Mouse (Mus musculus) C2C12 (cell line): ENCODE measurements around the gene Slc6a11.

Experiments
- CTCF ChIP-seq: IDR thresholded peaks from one replicate; pipeline ENCODE4 v1.5.1; 2011; ENCODE audit not compliant: control insufficient read depth, insufficient read depth, insufficient read length
- MAX ChIP-seq: IDR thresholded peaks from one replicate; pipeline ENCODE4 v1.6.1; 2011; ENCODE audit warnings: mild to moderate bottlenecking, control low read depth

- TF ChIP-seq MAX = no peak
- no peak for TF ChIP-seq CTCF
Measured at GRCm38 (mm10) chr6:114245665-114246064, 114.6 kb downstream of the Slc6a11 start.
